Mouse (Mus musculus) liver, adult 2 months (tissue): ENCODE results near the gene Omg.

Experiments used
- CTCF ChIP-seq: fragments of 200-500 bp; IDR thresholded peaks from 2 replicates; pipeline ENCODE4 v1.5.1; 2011; ENCODE audit warnings: low read depth, low read length, control low read depth
- POLR2A ChIP-seq: fragments of 200-500 bp; IDR thresholded peaks from 2 replicates; pipeline ENCODE4 v1.6.1; 2011; ENCODE audit warnings: low read length, control low read depth; ENCODE audit not compliant: insufficient read depth; ENCODE audit errors: extremely low read depth

DNA sequence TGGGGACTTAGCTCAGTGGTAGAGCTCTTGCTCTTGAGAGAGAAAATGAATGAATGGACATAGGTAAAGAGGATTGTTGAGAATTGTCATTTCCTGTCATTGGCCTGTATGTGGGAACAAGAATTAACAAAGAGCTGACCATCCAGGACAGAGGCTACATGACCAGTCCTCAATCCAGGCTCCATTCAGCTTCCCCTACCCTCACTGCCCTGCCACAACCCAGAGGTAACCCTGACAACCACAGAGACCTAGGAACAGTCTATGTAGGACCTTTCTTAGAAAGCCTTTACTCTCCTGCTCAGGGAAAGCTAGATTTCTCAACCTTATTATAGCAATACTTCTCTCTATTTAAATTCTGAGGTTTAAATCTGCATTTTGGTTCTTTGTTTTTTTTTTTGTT, 16.9 kb upstream of the Omg start:
- TF ChIP-seq CTCF (no peak), POLR2A (no peak)
